Mouse (Mus musculus): Measurements from ENCODE around the gene Hspa12a.

GRCm38 (mm10) chr19:58827656-58828055, 115.8 kb downstream of the Hspa12a start:
- no peak for TF ChIP-seq POLR2A (IDR thresholded peaks at IDR 0.05; ENCODE audit: low read depth, low read length)
- TF ChIP-seq CTCF (conservative IDR thresholded peaks at IDR 0.05; ENCODE audit: insufficient read depth, insufficient read length, low read depth, low read length), result no peak

Measured in kidney, adult 2 months (tissue).